Mouse (Mus musculus) right cerebral cortex, postnatal 25 days (tissue): ENCODE results near the gene D5Ertd579e.
A peak's percentile ranks its signal among the peaks of the same experiment; 100 is the strongest.

ENCODE experiments used
- DNase-seq: peaks from one replicate; pipeline ENCODE4 v3.0.0; 2022

Gene D5Ertd579e

GRCm38 (mm10) chr5:36695461-36696231 is at the start of gene D5Ertd579e:
TSS of gene D5Ertd579e (minus strand) at chr5:36696024.
- DNase-seq: peak; percentile 96

GRCm38 (mm10) chr5:36742126-36742848 is 46.5 kb upstream of the D5Ertd579e start:
- peak; percentile 65 for DNase-seq

GRCm38 (mm10) chr5:36739829-36740228 is 44.0 kb upstream of the D5Ertd579e start:
- DNase-seq: no peak

- DNase-seq: peak; percentile 41
Observed at GRCm38 (mm10) chr5:36738799-36739615, 43.2 kb upstream of the D5Ertd579e start.

GRCm38 (mm10) chr5:36737765-36738164 is 41.9 kb upstream of the D5Ertd579e start:
- DNase-seq: no peak

GRCm38 (mm10) chr5:36736009-36736408 is 40.2 kb upstream of the D5Ertd579e start:
- DNase-seq: no peak

GRCm38 (mm10) chr5:36735106-36735505 is 39.3 kb upstream of the D5Ertd579e start:
- DNase-seq: no peak

GRCm38 (mm10) chr5:36733405-36733804 is 37.6 kb upstream of the D5Ertd579e start:
- DNase-seq: no peak

- no peak for DNase-seq
Observed at GRCm38 (mm10) chr5:36731901-36732652, 36.3 kb upstream of the D5Ertd579e start.

- no peak for DNase-seq
Observed at GRCm38 (mm10) chr5:36730689-36731088, 34.9 kb upstream of the D5Ertd579e start.

- DNase-seq: no peak
Observed at GRCm38 (mm10) chr5:36729923-36730322, 34.1 kb upstream of the D5Ertd579e start.

- no peak for DNase-seq
Observed at GRCm38 (mm10) chr5:36729086-36729473, 33.3 kb upstream of the D5Ertd579e start.

- no peak for DNase-seq
Observed at GRCm38 (mm10) chr5:36728403-36729085, 32.7 kb upstream of the D5Ertd579e start.

GRCm38 (mm10) chr5:36727776-36728175 is 32.0 kb upstream of the D5Ertd579e start:
- DNase-seq: no peak

GRCm38 (mm10) chr5:36727136-36727535 is 31.3 kb upstream of the D5Ertd579e start:
- no peak for DNase-seq

- no peak for DNase-seq
Observed at GRCm38 (mm10) chr5:36726387-36726801, 30.6 kb upstream of the D5Ertd579e start.

GRCm38 (mm10) chr5:36725861-36726260 is 30.0 kb upstream of the D5Ertd579e start:
- no peak for DNase-seq

- DNase-seq: no peak
Observed at GRCm38 (mm10) chr5:36724274-36724673, 28.4 kb upstream of the D5Ertd579e start.

- no peak for DNase-seq
Observed at GRCm38 (mm10) chr5:36723356-36723755, 27.5 kb upstream of the D5Ertd579e start.

- no peak for DNase-seq
Observed at GRCm38 (mm10) chr5:36722415-36722856, 26.6 kb upstream of the D5Ertd579e start.

- DNase-seq: no peak
Observed at GRCm38 (mm10) chr5:36720710-36721375, 25.0 kb upstream of the D5Ertd579e start.
